Mouse (Mus musculus) CD4-positive, CD25-positive, alpha-beta regulatory T cell, adult 2 months (primary cell): ENCODE measurements around the gene Mgll.

Source experiments
- DNase-seq: peaks from one replicate; pipeline ENCODE4 v3.0.0-alpha.2; 2012; ENCODE audit warnings: low read depth, low spot score

Mgll gene

GRCm38 (mm10) chr6:88743601-88744291 is 19.5 kb downstream of the Mgll start:
- DNase-seq, result peak; percentile 12

- no peak for DNase-seq
Observed at GRCm38 (mm10) chr6:88745027-88745426, 20.8 kb downstream of the Mgll start.

- no peak for DNase-seq
Observed at GRCm38 (mm10) chr6:88746271-88746670, 22.1 kb downstream of the Mgll start.

GRCm38 (mm10) chr6:88747296-88748040 is 23.3 kb downstream of the Mgll start:
- DNase-seq, result no peak

- no peak for DNase-seq
Observed at GRCm38 (mm10) chr6:88750884-88751283, 26.7 kb downstream of the Mgll start.

- DNase-seq, result no peak
Observed at GRCm38 (mm10) chr6:88752711-88753219, 28.6 kb downstream of the Mgll start.

- no peak for DNase-seq
Observed at GRCm38 (mm10) chr6:88753578-88753977, 29.4 kb downstream of the Mgll start.

GRCm38 (mm10) chr6:88756992-88757391 is 32.8 kb downstream of the Mgll start:
- no peak for DNase-seq

GRCm38 (mm10) chr6:88758074-88758473 is 33.9 kb downstream of the Mgll start:
- DNase-seq, result no peak

- DNase-seq, result no peak
Observed at GRCm38 (mm10) chr6:88758568-88759522, 34.6 kb downstream of the Mgll start.

GRCm38 (mm10) chr6:88759793-88760453 is 35.7 kb downstream of the Mgll start:
- DNase-seq, result no peak

GRCm38 (mm10) chr6:88760935-88761635 is 36.9 kb downstream of the Mgll start:
- no peak for DNase-seq

GRCm38 (mm10) chr6:88761684-88762439 is 37.6 kb downstream of the Mgll start:
- no peak for DNase-seq

GRCm38 (mm10) chr6:88762440-88763196 is 38.4 kb downstream of the Mgll start:
- no peak for DNase-seq

GRCm38 (mm10) chr6:88763518-88764077 is 39.4 kb downstream of the Mgll start:
- no peak for DNase-seq

GRCm38 (mm10) chr6:88764281-88764680 is 40.1 kb downstream of the Mgll start:
- no peak for DNase-seq

GRCm38 (mm10) chr6:88767740-88768139 is 43.5 kb downstream of the Mgll start:
- DNase-seq, result no peak

GRCm38 (mm10) chr6:88769723-88770122 is 45.5 kb downstream of the Mgll start:
- DNase-seq, result peak; percentile 64
